Mouse (Mus musculus): ENCODE results near the gene Smim14. TPM values are rescaled to one million over a fixed set of nuclear protein-coding genes. Genes with fewer than 3 reads are reported as not detected.

Smim14 gene
- total and polyA plus RNA-seq, 3 experiments = 10.6 to 64.6 (median 52.3) TPM

GRCm38 (mm10) chr5:65435363-65435805 is 101.6 kb downstream of the Smim14 start:
- DNase-seq (ENCODE audit: low spot score) (peak; percentile 31), ATAC-seq (ENCODE audit: extremely low read depth, insufficient number of reproducible peaks, low FRiP score, poor library complexity, severe bottlenecking) (no peak)

DNA sequence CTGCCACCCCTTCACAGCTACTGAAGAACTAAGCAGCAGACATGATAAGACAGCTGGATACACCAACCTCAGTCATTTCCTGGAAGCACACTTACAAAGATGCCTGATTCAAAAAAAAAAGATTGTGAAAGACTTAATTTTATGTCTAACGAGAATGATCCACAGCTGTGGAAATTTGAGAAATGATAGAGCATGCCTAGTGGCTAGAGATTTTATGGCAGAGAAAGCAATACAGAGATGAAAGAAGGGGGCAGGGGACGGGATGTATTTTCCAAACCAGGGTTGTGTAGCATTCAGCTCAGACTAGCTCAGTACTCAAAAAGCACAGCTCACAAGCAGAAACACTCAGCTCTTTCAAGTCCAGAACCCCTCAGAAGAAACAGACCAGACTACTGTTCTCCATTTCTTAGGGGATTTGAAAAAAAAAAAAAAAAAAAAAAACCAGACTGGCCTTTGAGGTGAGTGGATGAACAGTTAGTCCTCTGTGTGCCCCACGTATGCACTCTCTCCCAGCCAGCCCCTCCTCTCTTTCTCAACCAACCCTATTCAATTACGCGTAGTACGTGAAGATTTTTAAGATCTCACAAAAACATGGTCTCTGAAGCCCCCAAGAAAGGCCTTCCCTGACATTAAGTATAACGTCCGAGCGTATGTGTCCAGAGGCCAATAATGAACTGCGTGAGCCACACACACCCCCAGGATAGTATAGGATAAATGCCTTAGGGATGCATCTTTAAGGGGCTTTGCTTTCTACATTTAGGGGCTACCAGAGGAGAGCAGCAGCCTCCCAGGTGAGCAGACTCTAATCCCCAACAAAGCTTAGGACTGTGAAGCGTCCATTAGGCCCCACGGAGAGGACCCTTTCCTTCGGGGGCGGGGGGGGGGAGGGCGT is 102.3 kb downstream of the Smim14 start:
- ATAC-seq (ENCODE audit: extremely low read depth, insufficient number of reproducible peaks, low FRiP score, poor library complexity, severe bottlenecking) = no peak

More at GRCm38 (mm10) chr5:65435363-65435805, 101.6 kb downstream of the Smim14 start:
- H3K4me1 ChIP-seq (ENCODE audit: insufficient read depth, low read depth, low read length) = peaks cover 28% of the 10 kb centered on the region
- no peaks in the 10 kb centered on the region for H3K36me3 ChIP-seq (replicated peaks)
- H3K9me3 ChIP-seq (replicated peaks) = no peaks in the 10 kb centered on the region
- H3K4me3 ChIP-seq (ENCODE audit: low read depth, low read length) = peak overlapping the region; percentile 87
- TF ChIP-seq CTCF (IDR thresholded peaks at IDR 0.05; ENCODE audit: low read depth, low read length) (no peak), GATA2 (IDR thresholded peaks at IDR 0.05; ENCODE audit: borderline replicate concordance, low read depth, low read length) (no peak), TAL1 (conservative IDR thresholded peaks at IDR 0.05; ENCODE audit: low read depth, low read length) (no peak), GATA1 (IDR thresholded peaks at IDR 0.05; ENCODE audit: borderline replicate concordance, low read length) (no peak), POLR2AphosphoS5 (IDR thresholded peaks at IDR 0.05; ENCODE audit: insufficient replicate concordance, low read depth, low read length) (no peak)
- H3K27me3 ChIP-seq (ENCODE audit: insufficient read depth, low read length) = peaks cover 13% of the 10 kb centered on the region

DNA sequence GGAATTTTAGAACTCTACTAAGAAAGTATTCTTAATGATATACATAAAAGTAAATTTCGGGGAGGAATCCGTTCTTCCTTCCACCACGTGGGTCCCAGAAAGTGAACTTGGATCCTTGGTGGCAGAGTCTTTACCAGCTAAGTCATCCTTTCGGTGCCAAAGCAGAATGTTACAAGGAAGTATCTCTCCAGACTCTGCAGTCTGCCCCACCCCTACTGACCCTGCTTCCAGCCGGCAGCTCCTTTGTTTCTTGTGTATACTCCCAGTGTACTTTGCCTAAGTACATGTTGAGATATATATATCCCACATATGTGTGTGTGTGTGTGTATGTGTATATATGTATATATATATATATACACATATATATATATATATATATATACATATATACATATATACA is 107.5 kb downstream of the Smim14 start:
- peaks cover 4% of the 10 kb centered on the region for H3K36me3 ChIP-seq (replicated peaks)
- DNase-seq (ENCODE audit: low spot score) (no peak), ATAC-seq (ENCODE audit: extremely low read depth, insufficient number of reproducible peaks, low FRiP score, poor library complexity, severe bottlenecking) (no peak)
- no peaks in the 10 kb centered on the region for H3K27me3 ChIP-seq (ENCODE audit: insufficient read depth, low read length)
- TF ChIP-seq CTCF (IDR thresholded peaks at IDR 0.05; ENCODE audit: low read depth, low read length) = no peak
- no peak for TF ChIP-seq TAL1 (conservative IDR thresholded peaks at IDR 0.05; ENCODE audit: low read depth, low read length)
- TF ChIP-seq POLR2AphosphoS5 (IDR thresholded peaks at IDR 0.05; ENCODE audit: insufficient replicate concordance, low read depth, low read length) = no peak
- no peak for TF ChIP-seq GATA1 (IDR thresholded peaks at IDR 0.05; ENCODE audit: borderline replicate concordance, low read length)
- no peak for TF ChIP-seq GATA2 (IDR thresholded peaks at IDR 0.05; ENCODE audit: borderline replicate concordance, low read depth, low read length)
- H3K4me3 ChIP-seq (ENCODE audit: low read depth, low read length) = no peak overlapping the region
- H3K4me1 ChIP-seq (ENCODE audit: insufficient read depth, low read depth, low read length) = peaks cover 19% of the 10 kb centered on the region
- no peaks in the 10 kb centered on the region for H3K9me3 ChIP-seq (replicated peaks)

More for the DNA sequence above, 102.3 kb downstream of the Smim14 start:
- Histone ChIP-seq H3K9me3 (replicated peaks) (no peaks in the 10 kb centered on the region), H3K27me3 (ENCODE audit: insufficient read depth, low read length) (peaks cover 13% of the 10 kb centered on the region), H3K36me3 (replicated peaks) (no peaks in the 10 kb centered on the region), H3K4me1 (ENCODE audit: insufficient read depth, low read depth, low read length) (peaks cover 28% of the 10 kb centered on the region), H3K4me3 (ENCODE audit: low read depth, low read length) (peak overlapping the region; percentile 87)
- no peak for DNase-seq (ENCODE audit: low spot score)
- TF ChIP-seq GATA2 (IDR thresholded peaks at IDR 0.05; ENCODE audit: borderline replicate concordance, low read depth, low read length) (no peak), TAL1 (conservative IDR thresholded peaks at IDR 0.05; ENCODE audit: low read depth, low read length) (no peak), GATA1 (IDR thresholded peaks at IDR 0.05; ENCODE audit: borderline replicate concordance, low read length) (no peak), POLR2AphosphoS5 (IDR thresholded peaks at IDR 0.05; ENCODE audit: insufficient replicate concordance, low read depth, low read length) (no peak), CTCF (IDR thresholded peaks at IDR 0.05; ENCODE audit: low read depth, low read length) (no peak)

DNA sequence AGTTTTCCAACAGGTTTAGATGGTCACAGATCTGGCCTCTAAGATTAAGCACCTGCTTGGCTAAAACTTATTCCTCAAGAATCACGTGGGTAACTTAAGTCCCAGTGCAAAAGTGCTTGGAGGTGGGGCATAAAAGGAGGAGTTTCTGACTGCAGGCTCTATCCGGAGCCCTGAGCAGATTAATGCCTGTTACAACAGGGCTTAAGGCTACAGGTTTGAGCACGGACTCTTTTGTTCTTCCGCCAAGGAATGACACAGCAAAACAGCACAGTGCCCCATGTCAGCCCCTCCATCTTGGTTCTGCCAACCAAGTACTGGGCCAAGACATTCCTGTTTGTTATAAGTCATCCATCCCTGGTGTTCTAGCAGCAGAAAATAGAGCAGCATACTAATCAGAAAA is 108.7 kb downstream of the Smim14 start:
- TF ChIP-seq CTCF (IDR thresholded peaks at IDR 0.05; ENCODE audit: low read depth, low read length) (no peak), GATA1 (IDR thresholded peaks at IDR 0.05; ENCODE audit: borderline replicate concordance, low read length) (no peak), GATA2 (IDR thresholded peaks at IDR 0.05; ENCODE audit: borderline replicate concordance, low read depth, low read length) (no peak), TAL1 (conservative IDR thresholded peaks at IDR 0.05; ENCODE audit: low read depth, low read length) (no peak), POLR2AphosphoS5 (IDR thresholded peaks at IDR 0.05; ENCODE audit: insufficient replicate concordance, low read depth, low read length) (no peak)
- peaks cover 5% of the 10 kb centered on the region for H3K36me3 ChIP-seq (replicated peaks)
- H3K4me1 ChIP-seq (ENCODE audit: insufficient read depth, low read depth, low read length) = peaks cover 24% of the 10 kb centered on the region
- ATAC-seq (ENCODE audit: extremely low read depth, insufficient number of reproducible peaks, low FRiP score, poor library complexity, severe bottlenecking) = no peak
- no peaks in the 10 kb centered on the region for H3K27me3 ChIP-seq (ENCODE audit: insufficient read depth, low read length)
- no peaks in the 10 kb centered on the region for H3K9me3 ChIP-seq (replicated peaks)
- no peak for DNase-seq (ENCODE audit: low spot score)
- no peak overlapping the region for H3K4me3 ChIP-seq (ENCODE audit: low read depth, low read length)

GRCm38 (mm10) chr5:65425251-65425650 is 111.7 kb downstream of the Smim14 start:
- H3K9me3 ChIP-seq (replicated peaks) = no peaks in the 10 kb centered on the region
- no peak overlapping the region for H3K4me3 ChIP-seq (ENCODE audit: low read depth, low read length)
- H3K4me1 ChIP-seq (ENCODE audit: insufficient read depth, low read depth, low read length) = peaks cover 47% of the 10 kb centered on the region
- H3K36me3 ChIP-seq (replicated peaks) = peaks cover 19% of the 10 kb centered on the region
- ATAC-seq (ENCODE audit: extremely low read depth, insufficient number of reproducible peaks, low FRiP score, poor library complexity, severe bottlenecking) = no peak
- TF ChIP-seq TAL1 (conservative IDR thresholded peaks at IDR 0.05; ENCODE audit: low read depth, low read length) (no peak), CTCF (IDR thresholded peaks at IDR 0.05; ENCODE audit: low read depth, low read length) (no peak), POLR2AphosphoS5 (IDR thresholded peaks at IDR 0.05; ENCODE audit: insufficient replicate concordance, low read depth, low read length) (no peak), GATA1 (IDR thresholded peaks at IDR 0.05; ENCODE audit: borderline replicate concordance, low read length) (no peak), GATA2 (IDR thresholded peaks at IDR 0.05; ENCODE audit: borderline replicate concordance, low read depth, low read length) (no peak)
- no peak for DNase-seq (ENCODE audit: low spot score)
- H3K27me3 ChIP-seq (ENCODE audit: insufficient read depth, low read length) = no peaks in the 10 kb centered on the region

DNA sequence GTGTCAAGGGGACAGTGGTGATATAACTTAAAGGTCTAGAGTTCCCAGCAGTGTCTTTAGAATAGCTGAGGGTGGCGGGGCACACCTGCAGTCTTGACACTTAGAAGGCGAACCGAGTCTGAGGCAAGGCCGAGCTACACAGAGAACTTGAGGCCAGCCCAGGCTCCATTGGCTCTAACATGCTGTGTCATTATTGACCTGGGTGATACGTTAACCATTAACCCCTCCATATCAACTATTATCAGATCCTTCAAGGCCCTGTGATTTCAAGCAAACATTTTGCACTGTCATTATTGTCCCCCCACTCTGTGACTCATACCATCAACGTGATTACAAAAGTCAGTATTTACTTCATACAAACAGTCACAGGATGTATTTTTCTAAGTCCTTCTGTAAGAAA is 112.8 kb downstream of the Smim14 start:
- ATAC-seq (ENCODE audit: extremely low read depth, insufficient number of reproducible peaks, low FRiP score, poor library complexity, severe bottlenecking) (peak; percentile 68), DNase-seq (ENCODE audit: low spot score) (peak; percentile 8)
- Histone ChIP-seq H3K4me1 (ENCODE audit: insufficient read depth, low read depth, low read length) (peaks cover 49% of the 10 kb centered on the region), H3K36me3 (replicated peaks) (peaks cover 19% of the 10 kb centered on the region), H3K27me3 (ENCODE audit: insufficient read depth, low read length) (no peaks in the 10 kb centered on the region), H3K9me3 (replicated peaks) (no peaks in the 10 kb centered on the region), H3K4me3 (ENCODE audit: low read depth, low read length) (peak overlapping the region; percentile 36; the same call in 1 of the 2 replicates)
- TF ChIP-seq CTCF (IDR thresholded peaks at IDR 0.05; ENCODE audit: low read depth, low read length) (no peak), POLR2AphosphoS5 (IDR thresholded peaks at IDR 0.05; ENCODE audit: insufficient replicate concordance, low read depth, low read length) (no peak), TAL1 (conservative IDR thresholded peaks at IDR 0.05; ENCODE audit: low read depth, low read length) (no peak), GATA1 (IDR thresholded peaks at IDR 0.05; ENCODE audit: borderline replicate concordance, low read length) (no peak)
